Mouse (Mus musculus): ENCODE measurements around the gene Adal.
A peak's percentile ranks its signal among the peaks of the same experiment; 100 is the strongest.
"Not testable (repeated sequence)": the region's sequence is repeated elsewhere in the genome, so short reads cannot be mapped to it uniquely, and the experiment has no call there.

Gene Adal

GRCm38 (mm10) chr2:121140018-121140882, at the start of gene Adal, which contains the start of gene Lcmt2:
TSS of gene Adal (plus strand) at chr2:121140428.
TSS of gene Lcmt2 (minus strand) at chr2:121140653.
- peak; percentile 93 for DNase-seq

GRCm38 (mm10) chr2:121102051-121102450, 38.2 kb upstream of the Adal start:
- peak; percentile 87 for DNase-seq

- DNase-seq = no peak
These were observed 34.3 kb upstream of the Adal start for GRCm38 (mm10) chr2:121105940-121106339.

- no peak for DNase-seq
These were observed 30.5 kb upstream of the Adal start, which contains the start of gene Tgm7 for GRCm38 (mm10) chr2:121109695-121110094. TSS of gene Tgm7 (minus strand) at chr2:121109795.

- no peak for DNase-seq
These were observed 24.8 kb upstream of the Adal start for GRCm38 (mm10) chr2:121115418-121115817.

- DNase-seq = no peak
These were observed 21.0 kb upstream of the Adal start for GRCm38 (mm10) chr2:121119260-121119659.

GRCm38 (mm10) chr2:121126302-121126701, 13.9 kb upstream of the Adal start:
- DNase-seq = not testable (repeated sequence)

GRCm38 (mm10) chr2:121127536-121127935, 12.7 kb upstream of the Adal start:
- peak; percentile 15 for DNase-seq

GRCm38 (mm10) chr2:121128865-121129620, 11.2 kb upstream of the Adal start:
- DNase-seq = no peak

GRCm38 (mm10) chr2:121132822-121133221, 7.4 kb upstream of the Adal start:
- no peak for DNase-seq

- DNase-seq = no peak
These were observed 2.9 kb upstream of the Adal start for GRCm38 (mm10) chr2:121137371-121137770.

GRCm38 (mm10) chr2:121139266-121140017, 786 bp upstream of the Adal start:
- peak; percentile 75 for DNase-seq

- DNase-seq = no peak
These were observed 1.2 kb downstream of the Adal start for GRCm38 (mm10) chr2:121141216-121142035.

- DNase-seq = no peak
These were observed 2.2 kb downstream of the Adal start for GRCm38 (mm10) chr2:121142415-121142814.

- DNase-seq = no peak
These were observed 9.5 kb downstream of the Adal start for GRCm38 (mm10) chr2:121149679-121150078.

GRCm38 (mm10) chr2:121153100-121153499, 12.9 kb downstream of the Adal start:
- DNase-seq = no peak

GRCm38 (mm10) chr2:121169173-121169572, 28.9 kb downstream of the Adal start:
- no peak for DNase-seq

GRCm38 (mm10) chr2:121169902-121170301, 29.7 kb downstream of the Adal start:
- DNase-seq = peak; percentile 54

GRCm38 (mm10) chr2:121170481-121170971, 30.3 kb downstream of the Adal start, which contains the start of gene Tubgcp4:
TSS of gene Tubgcp4 (plus strand) at chr2:121170654.
- peak; percentile 70 for DNase-seq

- DNase-seq = peak; percentile 95
These were observed 30.9 kb downstream of the Adal start, which contains the start of gene Zscan29 for GRCm38 (mm10) chr2:121170980-121171742. TSS of gene Zscan29 (minus strand) at chr2:121171125.

Measured in kidney, postnatal 10 days (tissue).